Mouse (Mus musculus) olfactory bulb, adult 2 months (tissue): Measurements from ENCODE around the gene Ccdc14. TPM values are rescaled to one million over a fixed set of nuclear protein-coding genes. Genes with fewer than 3 reads are reported as not detected.
"Not testable (repeated sequence)": the region's sequence is repeated elsewhere in the genome, so short reads cannot be mapped to it uniquely, and the experiment has no call there.

ENCODE experiments used
- H3K27ac ChIP-seq: fragments of 200-500 bp; 2 replicates; pipeline ENCODE4 v1.5.1; 2012; ENCODE audit warnings: low read depth, low read length; ENCODE audit not compliant: insufficient read depth
- H3K4me1 ChIP-seq: fragments of 200-500 bp; 2 replicates; pipeline ENCODE4 v1.6.1; 2012; ENCODE audit warnings: low read length; ENCODE audit not compliant: control insufficient read depth, insufficient read depth
- H3K4me3 ChIP-seq: fragments of 200-500 bp; 2 replicates; pipeline ENCODE4 v1.5.1; 2012; ENCODE audit warnings: mild to moderate bottlenecking, low read depth, low read length, moderate library complexity; ENCODE audit not compliant: insufficient read depth
- CTCF ChIP-seq: fragments of 200-500 bp; IDR thresholded peaks from 2 replicates; pipeline ENCODE4 v1.5.1; 2012; ENCODE audit warnings: low read depth, mild to moderate bottlenecking, low read length, moderate library complexity; ENCODE audit not compliant: insufficient read depth
- POLR2A ChIP-seq: fragments of 200-500 bp; IDR thresholded peaks from 2 replicates; pipeline ENCODE4 v1.6.1; 2012; ENCODE audit warnings: mild to moderate bottlenecking, low read depth, low read length, moderate library complexity; ENCODE audit not compliant: insufficient read depth
- WGBS: fragments of 180-500 bp; shearing (Covaris S2); methylation state at CpG from one replicate; pipeline ENCODE4 v1.1.7; 2018; 5-methylcytosine and 5-hydroxymethylcytosine counted together
- polyA plus RNA-seq: library from polyadenylated mRNA; stranded (reverse); fragments of >200 nt; gene quantifications from 2 replicates; pipeline ENCODE4 v1.2.4, GENCODE M21; 2012; ENCODE audit warnings: low replicate concordance; ENCODE audit not compliant: missing spikeins, insufficient read depth, insufficient read length

Gene Ccdc14
- polyA plus RNA-seq, 1 experiment = not detected

DNA sequence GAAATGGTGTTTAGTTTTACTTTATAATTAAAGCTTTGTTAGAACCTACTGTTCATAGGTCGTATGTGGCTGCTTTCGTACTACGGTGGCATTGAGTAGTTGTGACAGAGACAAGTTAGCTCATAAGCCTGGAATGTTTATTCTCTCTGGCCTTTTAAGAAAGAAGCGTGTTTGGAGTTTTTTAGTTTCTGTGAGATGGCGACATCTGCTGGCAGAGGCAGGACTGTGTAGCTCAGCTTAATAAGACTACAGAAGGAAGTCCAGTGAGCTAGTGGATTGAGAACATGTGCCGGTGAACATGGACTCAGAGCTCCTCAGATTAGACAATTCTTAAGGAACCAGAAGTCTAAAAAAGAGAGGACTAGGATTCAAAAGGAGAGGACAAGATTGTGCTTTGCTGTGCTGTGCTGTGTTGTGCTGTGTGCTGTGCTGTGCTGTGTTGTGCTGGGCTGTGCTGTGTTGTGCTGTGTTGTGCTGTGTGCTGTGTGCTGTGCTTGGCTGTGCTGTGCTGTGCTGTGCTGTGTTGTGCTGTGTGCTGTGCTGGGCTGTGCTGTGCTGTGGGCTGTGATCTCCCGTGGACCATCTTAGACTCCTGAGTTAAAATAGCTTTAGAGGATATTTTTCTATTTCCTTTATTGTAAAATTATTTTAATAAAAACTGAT is 9.9 kb downstream of the Ccdc14 start:
- no peak for TF ChIP-seq CTCF
- TF ChIP-seq POLR2A = no peak
- H3K4me3 ChIP-seq = no peak overlapping the region

DNA sequence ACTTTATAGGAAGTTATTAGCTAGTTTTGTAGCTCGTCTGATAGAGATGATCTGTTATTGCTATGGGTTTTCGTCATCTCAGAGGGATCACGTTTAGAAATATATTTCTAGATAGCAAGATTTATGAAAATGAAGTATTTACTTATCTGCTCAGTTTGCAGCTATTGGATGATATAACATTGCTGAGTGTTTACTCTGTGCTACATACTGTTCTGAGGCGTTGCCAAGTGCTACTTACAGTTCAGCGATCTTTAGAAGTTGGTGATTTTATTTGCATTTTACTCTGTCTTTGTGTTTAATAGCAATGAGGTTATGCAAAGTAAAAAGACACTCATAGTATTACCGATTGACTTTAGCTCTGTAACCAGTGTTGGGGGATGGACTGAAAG is 10.4 kb downstream of the Ccdc14 start:
- 80% methylated on average over 6 of the region's 6 CpGs for WGBS
- Histone ChIP-seq H3K4me3 (no peak overlapping the region), H3K27ac (no peak overlapping the region), H3K4me1 (no peaks in the 10 kb centered on the region)
- no peak for TF ChIP-seq CTCF
- TF ChIP-seq POLR2A = no peak

More for the DNA sequence above, 9.9 kb downstream of the Ccdc14 start:
- Histone ChIP-seq H3K4me1 (no peaks in the 10 kb centered on the region), H3K27ac (no peak overlapping the region)
- WGBS = 15% methylated on average over 7 of the region's 7 CpGs

- TF ChIP-seq CTCF = no peak
- TF ChIP-seq POLR2A = no peak
- no peak overlapping the region for H3K27ac ChIP-seq
These were observed 15.6 kb downstream of the Ccdc14 start for GRCm38 (mm10) chr16:34706019-34706418.

GRCm38 (mm10) chr16:34706487-34706946 is 16.1 kb downstream of the Ccdc14 start:
- TF ChIP-seq CTCF = no peak
- no peak for TF ChIP-seq POLR2A
- WGBS = 54% methylated on average over 7 of the region's 7 CpGs
- H3K4me3 ChIP-seq = no peak overlapping the region
- H3K27ac ChIP-seq = no peak overlapping the region
- peaks cover 3% of the 10 kb centered on the region; the same call in 1 of the 2 replicates for H3K4me1 ChIP-seq

More at GRCm38 (mm10) chr16:34706019-34706418, 15.6 kb downstream of the Ccdc14 start:
- Histone ChIP-seq H3K4me1 (peaks cover 3% of the 10 kb centered on the region; the same call in 1 of the 2 replicates), H3K4me3 (no peak overlapping the region)
- 51% methylated on average over 2 of the region's 2 CpGs for WGBS

GRCm38 (mm10) chr16:34711481-34711880 is 21.1 kb downstream of the Ccdc14 start:
- Histone ChIP-seq H3K4me1 (peaks cover under 1% of the 10 kb centered on the region; the same call in 1 of the 2 replicates), H3K27ac (no peak overlapping the region), H3K4me3 (no peak overlapping the region)
- TF ChIP-seq CTCF (no peak), POLR2A (no peak)
- 52% methylated on average over 3 of the region's 3 CpGs for WGBS

GRCm38 (mm10) chr16:34725156-34725555 is 34.7 kb downstream of the Ccdc14 start:
- no peak overlapping the region for H3K27ac ChIP-seq
- no peak overlapping the region for H3K4me3 ChIP-seq
- 97% methylated on average over 3 of the region's 3 CpGs for WGBS
- TF ChIP-seq POLR2A (no peak), CTCF (no peak)
- H3K4me1 ChIP-seq = no peaks in the 10 kb centered on the region

- H3K4me1 ChIP-seq, H3K27ac ChIP-seq: not testable (repeated sequence)
These were observed 38.2 kb downstream of the Ccdc14 start for GRCm38 (mm10) chr16:34728610-34729009.

GRCm38 (mm10) chr16:34729371-34729770 is 39.0 kb downstream of the Ccdc14 start:
- H3K4me1 ChIP-seq = no peaks in the 10 kb centered on the region
- no peak overlapping the region for H3K4me3 ChIP-seq
- TF ChIP-seq CTCF (no peak), POLR2A (no peak)
- H3K27ac ChIP-seq = no peak overlapping the region
- WGBS = 98% methylated on average over 1 of the region's 1 CpGs

More at GRCm38 (mm10) chr16:34728610-34729009, 38.2 kb downstream of the Ccdc14 start:
- H3K4me3 ChIP-seq = not testable (repeated sequence)

DNA sequence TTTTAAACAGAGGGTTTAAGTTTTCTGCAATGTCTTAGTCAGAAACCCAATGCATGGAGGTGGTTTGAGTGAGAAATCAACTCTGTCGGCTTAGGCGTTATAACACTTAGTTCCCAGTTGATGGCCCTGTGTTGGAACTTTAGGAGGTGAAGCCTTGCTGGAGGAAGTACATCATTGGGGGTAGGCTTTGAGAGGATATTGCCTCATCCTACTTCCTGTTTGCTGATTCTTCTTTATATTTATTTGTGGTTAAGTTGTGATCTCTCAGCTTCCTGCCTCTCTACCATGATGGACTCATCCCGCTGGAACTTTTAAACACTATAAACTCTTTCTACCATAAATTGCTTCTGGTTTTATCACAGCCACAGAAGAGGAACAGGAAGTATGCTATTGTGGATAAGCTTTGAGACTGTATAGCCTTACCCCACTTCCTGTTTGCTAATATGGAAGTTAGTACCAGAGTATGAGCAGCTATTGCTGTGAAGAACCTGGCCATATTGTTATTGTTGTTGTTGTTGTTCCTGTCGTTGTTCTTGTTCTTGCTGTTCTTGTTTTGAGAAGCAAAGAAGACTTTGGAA is 48.3 kb downstream of the Ccdc14 start:
- Histone ChIP-seq H3K27ac (no peak overlapping the region), H3K4me1 (no peaks in the 10 kb centered on the region), H3K4me3 (no peak overlapping the region)
- TF ChIP-seq POLR2A = no peak
- no peak for TF ChIP-seq CTCF
- WGBS = 89% methylated on average over 4 of the region's 4 CpGs
